Mouse (Mus musculus) kidney, adult 2 months (tissue): ENCODE results near the gene Gm49027. TPM values are rescaled to one million over a fixed set of nuclear protein-coding genes. Genes with fewer than 3 reads are reported as not detected.
"Not testable (repeated sequence)": the region's sequence is repeated elsewhere in the genome, so short reads cannot be mapped to it uniquely, and the experiment has no call there.

ENCODE experiments used
- DNase-seq: peaks from one replicate; pipeline ENCODE4 v3.0.0; 2021
- H3K27ac ChIP-seq: fragments of 200-500 bp; 2 replicates; pipeline ENCODE4 v1.5.1; 2012; ENCODE audit warnings: low read depth, low read length, control low read depth, inconsistent platforms; ENCODE audit not compliant: insufficient read depth
- H3K27me3 ChIP-seq: fragments of 200-500 bp; replicated peaks from 2 replicates; pipeline ENCODE4 v1.6.1; 2012; ENCODE audit warnings: mild to moderate bottlenecking, moderate library complexity, low read length, inconsistent platforms; ENCODE audit not compliant: control insufficient read depth, insufficient read depth
- H3K36me3 ChIP-seq: fragments of 200-500 bp; 2 replicates; pipeline ENCODE4 v1.6.1; 2012; ENCODE audit warnings: mild to moderate bottlenecking, moderate library complexity, low read length, inconsistent platforms; ENCODE audit not compliant: control insufficient read depth, insufficient read depth
- H3K4me1 ChIP-seq: fragments of 200-500 bp; 2 replicates; pipeline ENCODE4 v1.6.1; 2011; ENCODE audit warnings: low read length; ENCODE audit not compliant: control insufficient read depth, insufficient read depth
- H3K4me3 ChIP-seq: fragments of 200-500 bp; 2 replicates; pipeline ENCODE4 v1.5.1; 2011; ENCODE audit warnings: mild to moderate bottlenecking, low read depth, low read length, control low read depth; ENCODE audit not compliant: insufficient read depth
- CTCF ChIP-seq: fragments of 200-500 bp; conservative IDR thresholded peaks from 2 replicates; pipeline ENCODE4 v1.5.1; 2011; ENCODE audit warnings: low read depth, mild to moderate bottlenecking, control low read depth, low read length, moderate library complexity, mixed read lengths; ENCODE audit not compliant: insufficient read depth, insufficient read length
- POLR2A ChIP-seq: fragments of 200-500 bp; IDR thresholded peaks from one replicate; pipeline ENCODE4 v1.6.1; 2011; ENCODE audit warnings: low read depth, low read length, control low read depth
- WGBS: fragments of 180-500 bp; shearing (Covaris S2); methylation state at CpG from one replicate; pipeline ENCODE4 v1.1.7; 2018; 5-methylcytosine and 5-hydroxymethylcytosine counted together
- polyA plus RNA-seq: library from polyadenylated mRNA; depleted of rRNA; stranded (reverse); fragments of >200 nt; gene quantifications from 2 replicates; pipeline ENCODE4 v1.2.3, GENCODE M21; 2012

Gm49027 gene
- polyA plus RNA-seq, 1 experiment, result 2.0 TPM

DNA sequence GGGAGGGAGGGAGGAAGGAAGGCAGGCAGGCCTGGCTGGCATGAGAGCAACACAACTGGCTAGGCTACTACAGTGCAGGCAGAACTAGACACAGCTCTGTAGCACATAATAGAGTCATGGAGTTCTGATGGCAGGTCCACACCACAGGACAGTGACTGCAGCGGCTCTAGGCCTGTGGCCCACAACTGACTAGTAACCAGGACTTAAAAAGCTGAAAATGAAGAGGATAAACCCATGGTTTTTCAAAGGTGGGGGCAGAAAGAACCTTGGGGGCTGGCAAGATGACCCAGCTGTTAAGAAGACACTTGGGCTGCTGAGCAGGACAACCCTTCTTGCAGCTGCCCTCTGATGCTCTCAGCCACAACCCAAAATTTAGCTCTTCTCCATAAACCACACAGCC, 3.7 kb downstream of the Gm49027 start:
- H3K27ac ChIP-seq, result no peak overlapping the region
- H3K27me3 ChIP-seq, result no peaks in the 10 kb centered on the region
- H3K36me3 ChIP-seq, result no peaks in the 10 kb centered on the region
- 92% methylated on average over 1 of the region's 1 CpGs for WGBS
- no peak overlapping the region for H3K4me3 ChIP-seq
- no peak for DNase-seq
- no peaks in the 10 kb centered on the region for H3K4me1 ChIP-seq
- TF ChIP-seq POLR2A (no peak), CTCF (no peak)

- 75% methylated on average over 9 of the region's 9 CpGs for WGBS
- Histone ChIP-seq H3K4me1 (no peaks in the 10 kb centered on the region), H3K4me3 (no peak overlapping the region), H3K27ac (no peak overlapping the region), H3K36me3 (no peaks in the 10 kb centered on the region), H3K27me3 (no peaks in the 10 kb centered on the region)
- DNase-seq, result no peak
- TF ChIP-seq CTCF (no peak), POLR2A (no peak)
Measured at GRCm38 (mm10) chr5:123520666-123521065, 4.6 kb downstream of the Gm49027 start.

DNA sequence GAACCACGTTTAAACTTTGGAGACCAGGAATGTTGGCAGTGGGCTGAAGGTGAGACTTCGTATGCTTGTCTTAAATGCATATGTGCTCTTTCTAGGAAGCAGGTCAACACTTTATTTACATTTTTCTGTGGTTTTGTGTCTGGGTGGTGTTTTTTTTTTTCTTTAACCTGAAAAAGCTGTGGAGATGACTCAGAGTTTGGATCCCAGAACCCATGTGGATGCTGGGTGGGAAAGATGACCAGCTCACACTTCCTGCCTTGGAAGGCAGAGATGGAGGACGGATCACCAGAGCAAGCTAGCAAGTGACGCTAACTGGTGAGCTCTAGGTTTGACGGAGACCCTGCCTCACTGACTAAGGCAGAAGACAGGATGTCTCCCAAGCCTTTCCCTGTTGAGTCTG, 10.4 kb downstream of the Gm49027 start:
- Histone ChIP-seq H3K36me3 (no peaks in the 10 kb centered on the region), H3K27me3 (no peaks in the 10 kb centered on the region), H3K4me3 (no peak overlapping the region), H3K4me1 (no peaks in the 10 kb centered on the region), H3K27ac (no peak overlapping the region)
- no peak for TF ChIP-seq CTCF
- TF ChIP-seq POLR2A, result no peak
- no peak for DNase-seq
- WGBS, result 87% methylated on average over 5 of the region's 5 CpGs

GRCm38 (mm10) chr5:123512102-123512501, 13.2 kb downstream of the Gm49027 start:
- no peaks in the 10 kb centered on the region for H3K36me3 ChIP-seq
- DNase-seq, result no peak
- H3K4me3 ChIP-seq, result no peak overlapping the region
- no peak overlapping the region for H3K27ac ChIP-seq
- 63% methylated on average over 3 of the region's 3 CpGs for WGBS
- H3K4me1 ChIP-seq, result no peaks in the 10 kb centered on the region; the same call in 1 of the 2 replicates
- H3K27me3 ChIP-seq, result no peaks in the 10 kb centered on the region
- TF ChIP-seq CTCF (no peak), POLR2A (no peak)

DNA sequence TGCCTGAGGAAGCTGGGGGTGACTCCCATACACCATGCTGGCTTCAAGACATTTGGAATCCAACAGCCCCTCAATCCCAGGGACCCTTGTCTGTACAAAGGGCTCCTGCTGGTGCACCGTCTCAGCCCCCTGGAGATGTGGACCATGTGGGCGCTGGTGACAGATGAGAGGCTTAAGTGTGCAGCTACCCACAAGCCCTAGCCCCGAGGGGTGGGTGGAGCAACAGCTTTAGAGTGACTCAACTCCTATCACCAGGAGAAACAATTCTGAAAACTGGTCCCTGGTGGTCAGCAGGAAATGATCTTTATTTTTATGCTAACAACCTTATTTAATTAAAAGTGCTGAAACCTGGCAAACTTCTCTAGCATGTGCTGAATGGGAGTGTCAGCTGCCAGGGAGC, 13.9 kb downstream of the Gm49027 start:
- not testable (repeated sequence) for H3K27me3 ChIP-seq

DNA sequence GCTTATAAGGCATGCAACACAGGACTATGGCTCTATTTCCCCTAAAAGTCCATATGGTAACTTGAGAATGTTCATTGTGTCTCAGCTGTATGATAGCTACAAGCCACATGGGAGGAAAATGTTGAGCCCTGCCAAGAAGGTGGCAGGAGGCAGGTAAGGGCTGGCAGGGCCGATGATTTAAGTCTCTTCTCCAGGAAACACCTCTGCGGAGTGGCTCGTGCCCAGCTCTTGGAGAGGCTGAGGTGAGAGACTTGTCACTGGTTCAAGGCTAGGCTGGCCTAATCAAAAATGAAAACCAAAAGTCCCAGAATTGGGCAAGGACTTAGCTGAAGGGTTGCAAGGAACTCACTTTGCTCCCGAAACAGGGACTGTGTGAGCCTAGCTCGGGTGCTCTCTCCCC, 15.1 kb downstream of the Gm49027 start, which contains the start of gene B3gnt4:
Gene B3gnt4, plus strand, starts transcription at position 301 of the 400 bp plus-strand sequence.
- H3K36me3 ChIP-seq, result no peaks in the 10 kb centered on the region
- no peak within 1 kb of the TSS for H3K4me3 ChIP-seq
- H3K4me1 ChIP-seq, result no peaks in the 10 kb centered on the region; the same call in 1 of the 2 replicates
- no peak within 1 kb of the TSS for H3K27ac ChIP-seq
- 75% methylated on average over 5 of the region's 5 CpGs for WGBS
- H3K27me3 ChIP-seq, result no peaks in the 10 kb centered on the region
- DNase-seq, result no peak
- TF ChIP-seq POLR2A, result no peak
- TF ChIP-seq CTCF, result no peak

More for the DNA sequence above, 13.9 kb downstream of the Gm49027 start:
- WGBS, result 94% methylated on average over 3 of the region's 3 CpGs
- DNase-seq, H3K36me3 ChIP-seq, H3K27ac ChIP-seq, H3K4me3 ChIP-seq, H3K4me1 ChIP-seq: not testable (repeated sequence)

- H3K27ac ChIP-seq, result no peak overlapping the region
- DNase-seq, result no peak
- WGBS, result 13% methylated on average over 12 of the region's 12 CpGs
- no peaks in the 10 kb centered on the region for H3K27me3 ChIP-seq
- no peaks in the 10 kb centered on the region; the same call in 1 of the 2 replicates for H3K4me1 ChIP-seq
- no peak overlapping the region for H3K4me3 ChIP-seq
- no peaks in the 10 kb centered on the region for H3K36me3 ChIP-seq
- TF ChIP-seq CTCF (no peak), POLR2A (no peak)
Measured at GRCm38 (mm10) chr5:123508921-123509320, 16.4 kb downstream of the Gm49027 start.
